Mouse (Mus musculus) 3134 (cell line): ENCODE data around the gene Fam177a.
"Not testable (repeated sequence)": the region's sequence is repeated elsewhere in the genome, so short reads cannot be mapped to it uniquely, and the experiment has no call there.

Source experiments
- DNase-seq: peaks from one replicate; pipeline ENCODE4 v3.0.0-alpha.2; 2011; ENCODE audit warnings: low spot score; ENCODE audit not compliant: insufficient read length; ENCODE audit errors: extremely low read depth

Fam177a gene

DNA sequence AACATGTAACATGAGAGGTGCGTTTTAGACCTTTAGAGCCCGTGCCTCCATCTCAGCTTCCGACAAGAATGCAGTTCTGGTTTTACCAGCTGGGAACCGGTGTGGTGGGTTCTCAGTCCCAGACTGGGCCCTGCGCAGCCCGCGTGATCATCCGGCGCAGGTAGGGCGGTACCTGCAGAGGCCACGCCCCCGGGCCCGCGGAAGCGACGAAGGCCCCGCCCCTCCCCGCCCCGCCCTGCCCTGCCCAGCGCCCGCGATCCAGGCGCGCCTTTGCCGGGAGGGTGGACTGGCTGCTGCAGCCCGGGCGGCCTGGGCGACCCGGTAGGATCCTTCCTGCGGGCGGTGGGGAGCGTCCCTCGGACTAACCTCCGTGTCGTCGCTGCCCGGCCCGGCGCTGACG is at the start of gene Fam177a:
Fam177a (plus strand) TSS at position 228 of the 400 bp plus-strand sequence.
- DNase-seq = not testable (repeated sequence)

GRCm38 (mm10) chr12:55075296-55075695 is 49.0 kb upstream of the Fam177a start:
- no peak for DNase-seq

DNA sequence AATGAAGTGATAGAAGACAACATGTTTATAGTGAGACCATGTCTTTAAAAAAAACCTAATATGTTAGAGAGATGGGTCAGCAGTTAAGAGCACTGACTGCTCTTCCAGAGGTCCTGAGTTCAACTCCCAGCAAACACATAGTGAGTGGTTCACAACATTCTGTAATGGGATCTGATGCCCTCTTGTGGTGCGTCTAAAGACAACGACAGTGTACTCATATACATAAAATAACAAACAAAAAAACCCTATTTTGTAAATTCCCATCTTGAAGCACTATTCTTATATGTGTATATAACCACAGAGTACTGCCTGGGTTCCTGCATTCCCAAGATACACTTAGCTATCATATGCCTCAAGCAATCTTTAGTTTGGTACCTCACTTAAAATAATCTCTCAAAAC is 45.6 kb upstream of the Fam177a start:
- DNase-seq = not testable (repeated sequence)

GRCm38 (mm10) chr12:55079726-55080600 is 44.3 kb upstream of the Fam177a start, which contains the start of the genes 2700097O09Rik and Srp54a:
Gene 2700097O09Rik (minus strand): TSS chr12:55080110.
Gene Srp54a (plus strand): TSS chr12:55080262.
- DNase-seq = peak; percentile 97

DNA sequence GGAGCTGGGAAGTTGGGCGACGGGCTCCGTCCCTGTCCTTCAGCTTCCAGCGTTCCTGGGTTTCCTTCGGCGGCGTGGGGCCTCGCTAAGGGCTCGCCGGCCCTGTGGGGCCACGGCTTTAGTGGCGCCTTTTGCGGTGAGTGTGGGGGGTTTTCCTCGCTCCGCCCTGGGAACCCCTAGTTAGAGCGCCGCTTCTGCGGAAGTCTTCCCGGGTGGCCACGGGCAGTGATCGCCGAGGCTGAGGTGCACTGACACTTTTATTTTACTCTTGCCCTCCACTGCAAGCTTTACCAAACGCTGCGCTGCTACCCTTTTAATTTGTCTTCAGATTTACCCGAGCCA is 43.7 kb upstream of the Fam177a start:
- not testable (repeated sequence) for DNase-seq

GRCm38 (mm10) chr12:55092127-55092526 is 32.1 kb upstream of the Fam177a start:
- not testable (repeated sequence) for DNase-seq

- DNase-seq = not testable (repeated sequence)
Observed at GRCm38 (mm10) chr12:55112616-55113015, 11.7 kb upstream of the Fam177a start.

GRCm38 (mm10) chr12:55124731-55125130 is 462 bp downstream of the Fam177a start:
- DNase-seq = not testable (repeated sequence)

- not testable (repeated sequence) for DNase-seq
Observed at GRCm38 (mm10) chr12:55135540-55135939, 11.3 kb downstream of the Fam177a start.

- not testable (repeated sequence) for DNase-seq
Observed at GRCm38 (mm10) chr12:55137859-55138258, 13.6 kb downstream of the Fam177a start.

DNA sequence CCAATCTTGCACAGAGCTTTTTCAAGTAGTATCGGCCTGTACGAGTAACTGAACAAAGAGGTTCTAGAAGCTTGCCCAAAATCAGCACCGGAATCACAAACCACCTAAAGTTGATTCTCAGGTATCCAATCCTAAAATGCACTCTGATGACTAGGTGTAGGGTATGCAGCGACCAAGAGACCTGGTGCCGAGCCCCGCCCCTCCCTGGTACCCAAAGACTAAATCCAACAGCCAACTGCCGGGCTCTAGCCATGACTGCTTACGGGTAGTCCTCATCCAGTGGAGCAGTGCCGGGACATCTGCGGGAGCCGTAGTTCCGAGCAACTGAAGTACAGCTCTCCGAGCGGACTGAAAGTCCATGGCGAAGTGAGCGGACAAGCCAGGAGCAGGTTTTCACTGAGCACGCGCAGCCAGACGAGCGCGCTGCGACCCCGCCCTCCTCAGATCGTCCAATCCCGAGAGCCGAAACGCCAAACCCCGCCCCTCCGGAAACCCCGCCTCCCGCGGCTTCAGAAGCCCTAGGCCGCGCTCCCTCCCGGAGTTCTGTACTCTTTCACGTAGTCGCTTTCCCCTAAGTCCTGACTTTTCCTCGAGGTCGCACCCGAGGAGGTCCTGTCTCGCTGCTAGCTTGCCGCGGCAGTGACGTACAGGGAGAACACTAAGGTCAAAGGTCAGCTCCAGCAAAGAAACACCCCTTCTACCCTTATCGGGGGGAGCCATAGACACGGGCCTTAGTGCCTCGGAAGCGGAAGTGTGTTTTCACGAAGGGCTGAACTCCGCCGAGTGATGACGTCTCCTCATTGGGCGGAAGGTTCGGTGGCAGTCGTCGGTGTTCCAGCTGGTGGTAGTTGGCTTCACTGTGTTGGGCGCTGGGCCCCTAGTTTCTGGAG is 30.5 kb downstream of the Fam177a start, which contains the start of gene Srp54b:
Srp54b (plus strand) TSS at position 546 of the 890 bp plus-strand sequence.
- not testable (repeated sequence) for DNase-seq

- DNase-seq = not testable (repeated sequence)
Observed at GRCm38 (mm10) chr12:55155449-55155783, 31.1 kb downstream of the Fam177a start.

GRCm38 (mm10) chr12:55167034-55167557 is 42.8 kb downstream of the Fam177a start:
- DNase-seq = not testable (repeated sequence)

DNA sequence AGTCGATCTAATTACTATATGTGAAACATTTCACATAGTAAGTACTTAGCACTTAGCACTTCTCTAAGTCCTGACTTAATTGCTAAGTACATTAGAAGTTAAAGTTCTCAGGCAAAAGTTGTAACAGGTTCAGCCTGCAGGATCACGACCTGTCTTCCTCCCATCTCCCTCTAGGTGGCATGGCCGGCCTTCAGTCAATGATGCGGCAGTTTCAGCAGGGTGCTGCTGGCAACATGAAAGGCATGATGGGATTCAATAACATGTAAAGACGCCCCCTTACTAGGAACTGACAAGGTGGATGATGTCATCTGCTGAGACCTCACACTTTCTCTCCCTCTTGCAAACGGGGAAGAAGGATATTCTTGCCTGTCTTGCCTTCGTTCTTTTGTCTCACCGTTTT is 63.4 kb downstream of the Fam177a start:
- not testable (repeated sequence) for DNase-seq

DNA sequence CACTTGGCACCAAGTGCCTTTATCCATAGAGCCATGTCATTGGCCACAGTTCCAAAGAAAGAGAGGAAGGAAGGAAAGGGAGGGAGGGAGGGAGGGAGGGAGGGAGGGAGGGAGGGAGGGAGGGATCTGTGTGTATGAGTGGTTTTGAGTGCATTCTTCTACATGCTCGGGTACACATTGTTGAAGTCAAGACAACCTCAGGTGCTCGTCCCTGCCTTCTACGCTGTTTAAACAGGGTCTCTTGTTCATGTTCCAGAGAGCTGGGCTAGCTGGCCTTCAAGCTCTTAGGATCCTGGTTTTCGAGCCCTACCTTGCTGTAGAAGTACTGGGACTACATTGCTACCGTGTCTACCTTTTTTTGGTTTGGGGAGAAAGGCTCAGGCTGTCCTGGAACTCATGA is 64.9 kb downstream of the Fam177a start:
- not testable (repeated sequence) for DNase-seq
